Mouse (Mus musculus): ENCODE results near the gene Arid1b. TPM values are rescaled to one million over a fixed set of nuclear protein-coding genes. Genes with fewer than 3 reads are reported as not detected.
A peak's percentile ranks its signal among the peaks of the same experiment; 100 is the strongest.

The Arid1b gene
- total and polyA plus RNA-seq, 3 experiments = 6.1 to 12.4 (median 9.7) TPM

- dilution Hi-C loops (cut with MboI; ENCODE audit: extremely low pct_ligation_motif_present, extremely low pct_unique_long_range_greater_than_20kb, low sequenced_read_pairs) = no loop called here
- Histone ChIP-seq H3K9ac (ENCODE audit: insufficient read depth, low read depth) (no peak overlapping the region), H3K27me3 (replicated peaks) (no peaks in the 10 kb centered on the region), H3K9me3 (replicated peaks; ENCODE audit: low read length) (no peaks in the 10 kb centered on the region), H3K4me1 (ENCODE audit: control insufficient read depth in 1 of 2, insufficient read depth in 2 of 2) (peaks cover 0 to 4% of the 10 kb centered on the region in 2 experiments; a peak in 2 of 4 replicates), H3K4me2 (ENCODE audit: insufficient read depth, low read depth, poor library complexity, severe bottlenecking) (no peak overlapping the region), H3K79me2 (replicated peaks; ENCODE audit: control insufficient read depth, extremely low read depth, insufficient read depth, poor library complexity, severe bottlenecking) (no peaks in the 10 kb centered on the region), H3K36me3 (replicated peaks in 1 of 2; ENCODE audit: control insufficient read depth in 1 of 2, insufficient read depth in 1 of 2, low read length in 1 of 2) (peaks cover 25 to 94% of the 10 kb centered on the region in 2 experiments), H3K4me3 (replicated peaks in 1 of 3; ENCODE audit: low read depth in 2 of 3, low read length in 2 of 3, poor library complexity in 1 of 3) (no peak overlapping the region), H3K27ac (ENCODE audit: insufficient read depth, low read depth) (no peak overlapping the region)
- no peak for DNase-seq (ENCODE audit: extremely low read depth)
- in situ Hi-C loops (cut with MboI; ENCODE audit: low pct_ligation_motif_present, low pct_unique_long_range_greater_than_20kb, low sequenced_read_pairs) = no loop called here
- TF ChIP-seq CTCF (conservative IDR thresholded peaks at IDR 0.05 in 1 of 2, IDR thresholded peaks at IDR 0.05 in 1 of 2; ENCODE audit: low read depth in 2 of 2, low read length in 2 of 2) (peak in 1 of 2 experiments; percentile 56; a peak in 2 of 4 replicates), RAD21 (IDR thresholded peaks at IDR 0.05; ENCODE audit: low read depth, low read length) (peak; percentile 30), KAT2A (IDR thresholded peaks at IDR 0.05; ENCODE audit: insufficient replicate concordance, low read length) (no peak)
These were observed 327.6 kb downstream of the Arid1b start for GRCm38 (mm10) chr17:5321589-5322225.

- H3K4me1 ChIP-seq (ENCODE audit: control insufficient read depth in 1 of 2, insufficient read depth in 2 of 2) = no peaks in the 10 kb centered on the region
- in situ Hi-C loops (cut with MboI; ENCODE audit: low pct_ligation_motif_present, low pct_unique_long_range_greater_than_20kb, low sequenced_read_pairs) (no loop called here), dilution Hi-C loops (cut with MboI; ENCODE audit: extremely low pct_ligation_motif_present, extremely low pct_unique_long_range_greater_than_20kb, low sequenced_read_pairs) (no loop called here)
These were observed 328.5 kb downstream of the Arid1b start for GRCm38 (mm10) chr17:5322594-5322993.

GRCm38 (mm10) chr17:5323746-5324145 lies 329.6 kb downstream of the Arid1b start:
- Histone ChIP-seq H3K4me3 (replicated peaks in 1 of 3; ENCODE audit: low read depth in 2 of 3, low read length in 2 of 3, poor library complexity in 1 of 3) (no peak overlapping the region), H3K4me1 (ENCODE audit: control insufficient read depth in 1 of 2, insufficient read depth in 2 of 2) (no peaks in the 10 kb centered on the region), H3K36me3 (replicated peaks in 1 of 2; ENCODE audit: control insufficient read depth in 1 of 2, insufficient read depth in 1 of 2, low read length in 1 of 2) (peaks cover 32 to 94% of the 10 kb centered on the region in 2 experiments), H3K27me3 (replicated peaks) (no peaks in the 10 kb centered on the region), H3K27ac (ENCODE audit: insufficient read depth, low read depth) (no peak overlapping the region), H3K4me2 (ENCODE audit: insufficient read depth, low read depth, poor library complexity, severe bottlenecking) (no peak overlapping the region), H3K9ac (ENCODE audit: insufficient read depth, low read depth) (no peak overlapping the region), H3K9me3 (replicated peaks; ENCODE audit: low read length) (no peaks in the 10 kb centered on the region), H3K79me2 (replicated peaks; ENCODE audit: control insufficient read depth, extremely low read depth, insufficient read depth, poor library complexity, severe bottlenecking) (no peaks in the 10 kb centered on the region)
- no peak for TF ChIP-seq POLR2AphosphoS2 (IDR thresholded peaks at IDR 0.05; ENCODE audit: low read depth, low read length)
- no peak for TF ChIP-seq USF1 (IDR thresholded peaks at IDR 0.05; ENCODE audit: low read depth, low read length)
- no peak for TF ChIP-seq ETS1 (conservative IDR thresholded peaks at IDR 0.05; ENCODE audit: low read depth, low read length)
- no peak for TF ChIP-seq IRF4 (IDR thresholded peaks at IDR 0.05; ENCODE audit: low read depth, low read length)
- no peak for TF ChIP-seq CHD2 (IDR thresholded peaks at IDR 0.05; ENCODE audit: low read length)
- TF ChIP-seq CTCF (conservative IDR thresholded peaks at IDR 0.05 in 1 of 2, IDR thresholded peaks at IDR 0.05 in 1 of 2; ENCODE audit: low read depth in 2 of 2, low read length in 2 of 2) = no peak
- no peak for TF ChIP-seq KAT2A (IDR thresholded peaks at IDR 0.05; ENCODE audit: insufficient replicate concordance, low read length)
- no peak for TF ChIP-seq NRF1 (IDR thresholded peaks at IDR 0.05; ENCODE audit: low read depth, low read length)
- no peak for TF ChIP-seq ELF1 (IDR thresholded peaks at IDR 0.05; ENCODE audit: low read depth, low read length)
- TF ChIP-seq PAX5 (IDR thresholded peaks at IDR 0.05; ENCODE audit: low read length) = no peak
- no peak for TF ChIP-seq RCOR1 (conservative IDR thresholded peaks at IDR 0.05; ENCODE audit: low read depth, low read length)
- no peak for TF ChIP-seq MYC (IDR thresholded peaks at IDR 0.05; ENCODE audit: low read depth, low read length)
- no peak for TF ChIP-seq JUND (conservative IDR thresholded peaks at IDR 0.05; ENCODE audit: low read depth, low read length)
- no peak for TF ChIP-seq ZNF384 (IDR thresholded peaks at IDR 0.05; ENCODE audit: low read depth, low read length)
- TF ChIP-seq TBP (conservative IDR thresholded peaks at IDR 0.05; ENCODE audit: low read depth, low read length) = no peak
- TF ChIP-seq BHLHE40 (IDR thresholded peaks at IDR 0.05; ENCODE audit: low read depth, low read length) = no peak
- DNase-seq (ENCODE audit: extremely low read depth) = no peak
- in situ Hi-C loops (cut with MboI; ENCODE audit: low pct_ligation_motif_present, low pct_unique_long_range_greater_than_20kb, low sequenced_read_pairs) = no loop called here
- dilution Hi-C loops (cut with MboI; ENCODE audit: extremely low pct_ligation_motif_present, extremely low pct_unique_long_range_greater_than_20kb, low sequenced_read_pairs) = no loop called here

More at GRCm38 (mm10) chr17:5322594-5322993, 328.5 kb downstream of the Arid1b start:
- TF ChIP-seq NRF1 (IDR thresholded peaks at IDR 0.05; ENCODE audit: low read depth, low read length) (no peak), ETS1 (conservative IDR thresholded peaks at IDR 0.05; ENCODE audit: low read depth, low read length) (no peak), SIN3A (IDR thresholded peaks at IDR 0.05; ENCODE audit: low read length) (no peak), TCF12 (IDR thresholded peaks at IDR 0.05; ENCODE audit: low read depth, low read length) (no peak), RCOR1 (conservative IDR thresholded peaks at IDR 0.05; ENCODE audit: low read depth, low read length) (no peak), JUND (conservative IDR thresholded peaks at IDR 0.05; ENCODE audit: low read depth, low read length) (no peak), RAD21 (IDR thresholded peaks at IDR 0.05; ENCODE audit: low read depth, low read length) (no peak), POLR2AphosphoS2 (IDR thresholded peaks at IDR 0.05; ENCODE audit: low read depth, low read length) (no peak), NELFE (IDR thresholded peaks at IDR 0.05; ENCODE audit: low read depth, low read length) (no peak), EP300 (IDR thresholded peaks at IDR 0.05; ENCODE audit: low read length) (no peak), ZNF384 (IDR thresholded peaks at IDR 0.05; ENCODE audit: low read depth, low read length) (no peak), PAX5 (IDR thresholded peaks at IDR 0.05; ENCODE audit: low read length) (no peak), HCFC1 (IDR thresholded peaks at IDR 0.05; ENCODE audit: low read depth, low read length) (no peak), TBP (conservative IDR thresholded peaks at IDR 0.05; ENCODE audit: low read depth, low read length) (no peak), MXI1 (IDR thresholded peaks at IDR 0.05; ENCODE audit: low read depth, low read length) (no peak), CTCF (conservative IDR thresholded peaks at IDR 0.05 in 1 of 2, IDR thresholded peaks at IDR 0.05 in 1 of 2; ENCODE audit: low read depth in 2 of 2, low read length in 2 of 2) (no peak), ELF1 (IDR thresholded peaks at IDR 0.05; ENCODE audit: low read depth, low read length) (no peak), CHD2 (IDR thresholded peaks at IDR 0.05; ENCODE audit: low read length) (no peak), JUN (IDR thresholded peaks at IDR 0.05; ENCODE audit: insufficient read depth, low read depth, low read length) (no peak), ZC3H11A (IDR thresholded peaks at IDR 0.05; ENCODE audit: low read depth, low read length) (no peak)
- H3K4me3 ChIP-seq (replicated peaks in 1 of 3; ENCODE audit: low read depth in 2 of 3, low read length in 2 of 3, poor library complexity in 1 of 3) = no peak overlapping the region
- no peak overlapping the region for H3K9ac ChIP-seq (ENCODE audit: insufficient read depth, low read depth)
- no peak for DNase-seq (ENCODE audit: extremely low read depth)
- no peak overlapping the region for H3K4me2 ChIP-seq (ENCODE audit: insufficient read depth, low read depth, poor library complexity, severe bottlenecking)
- no peak overlapping the region for H3K27ac ChIP-seq (ENCODE audit: insufficient read depth, low read depth)
- no peaks in the 10 kb centered on the region for H3K27me3 ChIP-seq (replicated peaks)
- peaks cover 28 to 94% of the 10 kb centered on the region in 2 experiments for H3K36me3 ChIP-seq (replicated peaks in 1 of 2; ENCODE audit: control insufficient read depth in 1 of 2, insufficient read depth in 1 of 2, low read length in 1 of 2)
- no peaks in the 10 kb centered on the region for H3K79me2 ChIP-seq (replicated peaks; ENCODE audit: control insufficient read depth, extremely low read depth, insufficient read depth, poor library complexity, severe bottlenecking)
- no peaks in the 10 kb centered on the region for H3K9me3 ChIP-seq (replicated peaks; ENCODE audit: low read length)

All from CH12.LX (cell line).